Mouse (Mus musculus) right cerebral cortex, adult 18-20 months (tissue): ENCODE measurements around the gene Ncoa3.
"Not testable (repeated sequence)": the region's sequence is repeated elsewhere in the genome, so short reads cannot be mapped to it uniquely, and the experiment has no call there.

Source experiments
- DNase-seq: peaks from one replicate; pipeline ENCODE4 v3.0.0; 2022; ENCODE audit warnings: mixed read lengths

Ncoa3 gene

DNA sequence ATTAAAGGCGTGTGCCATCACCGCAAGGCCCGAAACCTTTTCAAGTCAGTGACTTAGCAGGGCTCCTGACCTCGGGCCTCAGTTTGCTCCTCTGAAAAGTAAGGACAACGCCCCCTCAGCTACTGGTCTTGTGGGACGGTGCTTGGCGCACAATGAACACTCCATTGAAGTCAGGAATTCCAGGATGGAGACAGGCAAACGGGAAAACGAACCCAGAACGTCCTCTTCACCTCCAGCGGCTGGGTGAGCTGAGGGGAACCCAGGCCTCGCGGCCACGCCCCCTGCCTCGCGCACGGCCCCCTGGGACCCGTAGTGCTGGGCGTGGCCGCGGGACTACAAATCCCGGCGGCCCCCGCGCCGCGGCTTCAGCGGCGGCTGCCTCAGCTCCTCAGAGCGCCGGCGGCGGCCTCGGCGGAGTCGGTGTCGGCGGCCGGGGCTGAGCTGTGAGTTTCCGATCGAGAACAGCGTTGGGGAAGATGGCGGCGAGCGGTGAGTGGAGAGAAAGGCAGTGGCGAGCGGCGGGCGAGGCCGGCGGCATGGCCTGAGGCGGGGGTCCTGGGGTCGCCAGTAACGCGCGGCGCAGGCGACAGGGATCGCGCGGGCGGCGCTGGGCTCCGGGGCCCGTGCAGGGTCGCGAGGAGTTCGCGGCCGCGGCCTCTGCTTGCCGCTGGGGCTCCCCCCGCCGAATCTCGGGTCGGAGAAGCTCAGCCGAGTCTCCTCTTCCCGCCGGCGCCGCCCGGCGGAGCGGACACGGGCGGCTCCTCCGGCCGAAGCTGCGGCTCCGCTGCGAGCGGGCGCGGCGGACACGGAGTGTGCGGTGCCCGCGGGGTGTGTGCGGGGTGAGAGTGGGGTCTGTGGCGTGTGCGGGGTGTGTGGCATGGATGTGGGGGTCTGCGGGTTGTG is at the start of gene Ncoa3:
Gene Ncoa3, plus strand, starts transcription at position 367 of the 903 bp plus-strand sequence.
- peak; percentile 92 for DNase-seq

GRCm38 (mm10) chr2:165943113-165943512 is 49.3 kb upstream of the Ncoa3 start:
- no peak for DNase-seq

DNA sequence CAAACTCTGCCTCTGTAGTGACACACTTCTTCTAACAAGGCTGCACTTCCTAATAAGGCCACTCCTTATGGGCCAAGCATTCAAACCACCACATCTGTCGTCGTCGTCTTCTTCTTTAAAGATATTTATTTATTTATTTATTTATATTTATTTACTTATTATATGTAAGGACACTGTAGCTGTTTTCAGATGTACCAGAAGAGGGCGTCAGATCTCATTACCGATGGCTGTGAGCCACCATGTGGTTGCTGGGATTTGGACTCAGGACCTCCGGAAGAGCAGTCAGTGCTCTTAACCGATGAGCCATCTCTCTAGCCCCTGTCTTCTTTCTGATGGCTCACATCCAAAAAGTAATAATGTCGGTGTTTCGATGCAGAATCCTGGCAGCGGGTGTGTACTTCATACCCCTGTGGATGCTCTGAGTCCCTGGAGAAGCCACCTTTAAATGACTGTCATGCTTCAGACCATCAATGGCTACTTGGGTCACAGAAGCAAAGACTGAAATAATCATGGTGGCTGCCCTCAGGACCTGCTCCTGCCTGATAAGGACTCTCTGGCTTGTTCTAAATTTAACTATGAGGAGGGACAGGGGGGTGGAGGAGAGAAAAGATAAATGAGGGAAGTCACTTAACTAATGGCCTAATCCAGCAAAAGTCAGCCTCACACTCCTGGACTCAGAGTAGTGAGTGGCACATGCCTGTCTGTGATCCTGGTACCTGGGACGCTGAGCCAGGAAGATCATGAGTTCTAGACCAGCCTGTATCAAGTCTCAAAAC is 47.7 kb upstream of the Ncoa3 start:
- DNase-seq, result no peak

DNA sequence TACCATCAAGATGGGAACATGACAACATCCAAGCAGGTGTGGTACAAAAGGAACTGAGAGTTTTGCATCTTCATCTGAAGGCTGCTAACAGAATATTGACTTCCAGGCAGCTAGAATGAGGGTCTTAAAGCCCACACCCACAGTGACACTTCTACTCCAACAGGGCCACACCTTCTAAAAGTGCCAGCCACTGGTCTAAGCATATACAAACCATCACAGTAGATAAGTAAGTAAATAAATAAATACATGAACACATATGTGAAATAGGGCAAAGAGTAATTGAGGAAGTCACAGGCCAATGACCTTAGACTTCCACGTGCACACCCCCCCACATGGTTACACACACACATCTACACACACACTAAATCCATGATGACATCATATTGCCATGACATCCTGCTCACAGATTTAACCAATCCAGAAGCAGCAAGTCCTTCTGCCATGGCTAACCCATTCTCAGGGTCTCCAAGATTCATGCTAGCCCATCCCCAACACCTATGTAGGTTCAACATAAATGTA is 46.3 kb upstream of the Ncoa3 start:
- DNase-seq, result no peak

DNA sequence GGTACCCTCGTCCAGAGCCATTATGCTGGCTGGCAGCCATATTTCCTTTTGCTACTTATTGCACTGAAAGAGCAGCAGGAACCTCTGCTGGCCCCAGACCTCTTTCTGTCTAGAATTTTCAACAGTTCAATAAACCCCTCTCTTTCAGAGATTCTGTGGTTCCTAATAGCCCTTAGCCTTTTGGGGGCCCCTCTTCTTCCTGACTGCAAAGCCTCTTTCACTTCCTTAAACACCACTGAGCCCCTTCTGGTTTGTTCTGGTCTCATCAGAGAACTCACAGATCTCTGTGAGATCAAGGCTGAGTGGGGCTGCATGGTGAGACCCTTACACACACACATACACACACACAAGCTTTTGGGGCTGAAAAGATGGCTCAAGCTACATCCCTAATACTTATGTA is 44.4 kb upstream of the Ncoa3 start:
- no peak for DNase-seq

DNA sequence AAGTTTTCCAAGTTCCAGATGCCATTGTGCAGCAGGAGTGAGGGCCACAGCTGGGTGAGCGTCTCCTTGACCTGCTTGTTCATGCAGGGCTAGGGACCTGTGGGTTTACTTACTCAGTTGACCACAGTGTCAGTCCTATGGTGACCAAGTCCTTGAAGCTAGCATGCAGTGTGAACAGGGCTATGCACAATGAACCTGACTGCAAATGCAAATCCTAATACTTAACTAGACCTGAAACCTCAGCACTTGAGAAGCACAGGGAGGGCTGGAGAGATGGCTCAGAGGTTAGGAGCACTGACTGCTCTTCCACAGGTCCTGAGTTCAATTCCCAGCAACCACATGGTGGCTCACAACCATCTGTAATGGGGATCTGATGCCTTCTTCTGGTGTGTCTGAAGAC is 43.7 kb upstream of the Ncoa3 start:
- not testable (repeated sequence) for DNase-seq

DNA sequence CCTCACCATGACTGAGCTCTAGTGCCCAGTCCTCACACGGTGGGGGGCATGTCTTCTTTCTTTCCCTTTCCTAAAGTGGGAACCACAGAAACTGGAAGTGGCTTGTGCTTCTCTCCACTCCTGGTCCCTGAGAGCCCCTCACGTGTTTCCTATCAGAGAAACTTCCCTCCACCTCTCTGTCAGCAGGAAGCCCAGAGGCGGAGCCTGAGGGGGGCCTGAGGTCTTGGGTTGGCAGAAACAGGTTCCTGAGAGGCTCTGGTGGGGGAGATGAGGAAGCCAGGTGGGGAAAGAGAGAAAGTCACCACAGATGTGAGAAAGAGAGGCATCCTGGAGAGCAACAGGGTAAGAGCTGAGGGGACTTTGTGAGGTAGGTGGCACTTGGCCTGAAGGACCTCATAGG is 42.7 kb upstream of the Ncoa3 start:
- DNase-seq, result no peak

- peak; percentile 8 for DNase-seq
Measured at GRCm38 (mm10) chr2:165951432-165952068, 40.9 kb upstream of the Ncoa3 start.

DNA sequence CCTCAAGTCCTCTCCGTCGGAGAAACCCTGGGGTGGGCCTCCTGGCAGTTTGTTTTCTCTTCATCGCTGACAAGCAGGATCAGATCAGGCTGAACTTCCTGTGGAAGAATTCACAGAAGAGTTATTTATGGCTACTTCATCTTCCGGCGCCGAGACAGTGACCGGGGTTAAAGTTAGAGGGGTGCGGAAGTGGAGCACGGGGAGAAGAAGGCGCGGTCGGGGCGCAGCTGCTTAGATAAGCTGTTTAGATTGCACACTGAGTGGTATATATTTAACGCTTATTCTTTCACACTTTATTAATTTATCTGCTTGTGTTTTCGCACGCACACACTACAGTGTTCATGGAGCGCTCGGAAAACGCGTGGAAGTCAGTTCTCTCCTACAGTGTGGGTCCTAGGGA is 37.6 kb upstream of the Ncoa3 start:
- DNase-seq, result peak; percentile 6

DNA sequence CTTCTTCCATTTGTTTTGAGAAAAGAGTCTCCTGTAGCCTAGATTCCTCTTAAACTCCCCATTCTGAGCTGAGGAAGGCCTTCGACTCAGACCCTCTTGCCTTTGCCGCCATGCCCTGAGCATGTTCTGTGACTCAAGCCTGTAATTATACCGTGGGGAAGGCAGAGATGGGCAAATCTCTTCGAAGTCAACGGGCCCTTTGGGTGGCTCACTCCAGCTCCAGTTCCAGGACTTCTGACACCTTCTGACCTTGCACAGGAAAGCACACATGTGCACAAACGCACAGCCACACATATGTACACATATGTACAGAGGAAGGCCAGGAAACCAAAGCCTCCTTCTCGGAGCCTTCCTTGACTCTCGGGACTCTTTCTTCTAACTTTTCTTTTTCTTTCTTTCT is 37.0 kb upstream of the Ncoa3 start:
- DNase-seq, result no peak

DNA sequence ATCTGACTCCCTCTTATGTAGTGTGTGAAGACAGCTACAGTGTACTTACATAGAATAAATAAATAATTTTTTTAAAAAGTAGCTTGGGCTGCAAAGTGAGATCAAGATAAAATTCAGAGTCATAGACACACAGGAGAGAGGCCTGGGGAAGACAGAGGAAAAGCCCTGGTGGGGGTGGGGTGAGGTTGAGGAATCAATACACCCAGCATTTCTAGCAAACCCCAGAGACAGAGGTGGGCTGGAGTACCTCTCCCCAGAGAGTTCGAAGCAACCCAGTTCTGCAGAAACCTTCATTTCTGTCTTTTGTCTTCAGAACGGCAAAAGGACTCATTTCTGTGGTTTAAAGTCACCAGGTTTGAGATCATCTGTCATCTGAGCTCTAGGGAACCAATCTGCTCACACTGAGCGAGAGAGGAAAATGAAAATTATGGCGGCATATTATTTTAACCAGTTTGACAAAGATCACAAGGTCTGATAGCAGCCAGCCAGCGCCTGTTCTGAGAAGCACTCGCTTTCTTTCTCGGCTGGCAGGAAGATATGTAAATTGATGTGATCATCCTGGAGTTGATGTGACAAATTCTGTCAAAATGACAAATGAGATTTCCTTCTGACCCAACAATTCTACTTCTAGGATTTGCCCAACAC is 36.2 kb upstream of the Ncoa3 start:
- DNase-seq, result no peak

DNA sequence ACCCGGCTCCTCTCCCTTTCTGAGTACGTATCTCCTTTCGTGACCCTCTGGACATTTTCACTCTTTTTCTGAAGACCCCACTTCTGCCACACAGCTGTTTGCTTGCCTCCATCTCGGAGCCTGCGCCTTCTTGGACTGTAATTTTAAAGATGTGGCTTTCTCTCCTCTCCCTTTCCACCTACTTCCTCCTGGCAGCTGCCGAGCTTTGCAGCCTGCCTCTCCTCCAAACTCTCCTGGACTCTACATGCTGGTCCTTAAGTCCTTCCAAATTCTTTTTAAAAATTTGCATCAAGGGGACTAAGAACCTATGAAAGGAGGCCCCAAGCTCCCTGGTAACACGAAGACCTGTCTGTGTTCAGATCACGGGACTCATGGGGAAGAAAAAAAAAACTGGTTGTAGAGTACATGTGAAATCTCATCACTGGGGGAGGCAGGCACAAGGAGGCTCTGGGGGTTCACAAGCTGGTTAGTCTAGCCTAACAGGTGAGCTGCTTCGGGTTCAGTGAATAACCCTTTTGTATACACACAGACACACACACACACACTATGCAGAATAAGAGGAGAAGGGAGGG is 35.1 kb upstream of the Ncoa3 start:
- DNase-seq, result no peak

- DNase-seq, result no peak
Measured at GRCm38 (mm10) chr2:165958556-165958955, 33.9 kb upstream of the Ncoa3 start.

GRCm38 (mm10) chr2:165960695-165961094 is 31.7 kb upstream of the Ncoa3 start:
- DNase-seq, result no peak

- no peak for DNase-seq
Measured at GRCm38 (mm10) chr2:165962824-165963223, 29.6 kb upstream of the Ncoa3 start.

- DNase-seq, result no peak
Measured at GRCm38 (mm10) chr2:165964121-165964520, 28.3 kb upstream of the Ncoa3 start.

DNA sequence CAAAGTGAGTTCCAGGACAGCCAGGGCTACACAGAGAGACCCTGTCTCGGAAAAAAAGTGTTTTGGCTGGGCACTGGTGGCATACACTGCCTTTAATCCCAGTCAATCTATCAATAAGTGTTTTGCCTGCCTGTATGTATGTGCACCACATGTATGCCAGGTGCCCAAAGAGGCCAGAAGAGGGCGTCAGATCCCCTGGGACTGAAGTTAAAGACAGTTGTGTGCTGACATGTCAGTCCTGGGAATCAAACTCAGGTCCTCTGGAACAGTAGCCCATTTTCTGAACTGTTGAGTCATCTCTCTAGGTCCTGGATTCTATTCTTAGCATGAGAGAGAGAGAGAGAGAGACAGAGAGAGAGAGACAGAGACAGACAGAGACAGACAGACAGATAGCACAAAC is 25.4 kb upstream of the Ncoa3 start:
- DNase-seq, result no peak

DNA sequence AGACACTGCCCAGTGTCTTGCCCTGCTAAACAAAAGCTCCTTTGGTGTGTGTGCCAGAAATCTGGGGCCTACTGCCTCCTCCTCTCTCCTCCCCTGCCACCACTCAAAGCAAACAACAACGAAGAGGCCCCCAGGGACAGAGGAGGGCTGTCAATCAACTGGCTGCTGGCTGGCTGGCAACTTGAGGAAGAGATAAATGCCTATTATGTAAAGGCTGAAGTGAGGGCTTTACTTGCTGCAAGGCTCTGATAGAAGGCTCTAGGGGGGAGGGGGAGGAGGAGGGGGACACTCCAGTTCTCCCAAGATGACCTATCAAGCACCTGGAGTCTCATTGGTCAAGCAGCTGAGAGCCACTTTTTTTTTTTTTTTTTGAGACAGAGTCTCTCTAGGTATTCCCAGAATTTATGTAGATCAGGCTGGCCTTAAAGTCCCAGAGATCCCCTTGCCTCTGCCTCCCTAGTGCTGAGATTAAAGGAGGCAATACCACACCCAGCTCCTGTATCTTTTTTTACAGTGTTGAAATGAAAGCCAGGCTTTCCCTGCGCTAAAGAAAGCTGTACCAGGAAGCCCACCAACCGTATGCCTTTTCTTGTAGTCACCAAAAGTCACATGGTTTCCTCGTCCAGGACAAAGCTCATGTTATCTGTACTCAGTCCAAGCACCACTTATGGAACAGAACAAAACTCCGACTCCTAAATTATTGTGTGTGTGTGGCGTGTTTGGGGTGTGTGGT is 24.4 kb upstream of the Ncoa3 start:
- no peak for DNase-seq

GRCm38 (mm10) chr2:165968876-165969275 is 23.6 kb upstream of the Ncoa3 start:
- no peak for DNase-seq

DNA sequence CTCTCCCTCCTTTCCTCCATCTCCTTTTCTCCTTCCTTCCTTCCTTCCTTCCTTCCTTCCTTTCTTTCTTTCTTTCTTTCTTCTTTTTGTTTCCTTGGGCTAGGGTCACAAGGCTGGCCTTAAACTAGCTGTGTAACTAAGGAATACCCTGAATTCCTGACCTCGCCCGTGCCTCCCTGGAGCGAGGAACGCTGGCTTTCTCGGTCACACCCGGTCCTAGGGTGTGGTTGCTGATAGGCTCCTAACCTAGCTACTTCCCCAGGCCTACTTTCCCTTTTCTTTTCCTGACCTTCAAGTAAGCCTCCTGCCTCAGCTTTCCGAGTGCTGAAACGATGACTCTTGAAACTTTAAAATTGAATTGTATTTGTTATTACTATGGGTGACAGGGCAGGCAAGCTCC is 23.0 kb upstream of the Ncoa3 start:
- no peak for DNase-seq

DNA sequence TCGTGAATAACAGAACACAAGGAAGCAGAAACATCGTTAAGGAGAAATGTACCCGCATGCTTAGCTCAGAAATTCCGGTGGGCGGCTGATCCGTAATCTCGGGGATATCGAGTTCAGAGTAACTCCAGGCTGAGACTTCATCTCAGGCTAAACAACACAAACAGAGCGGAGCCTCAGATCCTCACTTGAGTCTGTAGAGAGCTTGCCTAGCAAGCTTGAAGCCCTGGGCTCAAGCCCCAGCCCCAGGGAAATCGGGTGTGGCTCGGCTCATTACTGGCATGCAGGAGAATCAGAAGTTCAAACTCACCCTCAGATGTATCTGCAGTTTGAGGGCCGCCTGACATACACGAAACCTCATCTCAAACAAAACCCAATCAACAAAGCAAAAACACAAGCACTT is 22.5 kb upstream of the Ncoa3 start:
- no peak for DNase-seq

DNA sequence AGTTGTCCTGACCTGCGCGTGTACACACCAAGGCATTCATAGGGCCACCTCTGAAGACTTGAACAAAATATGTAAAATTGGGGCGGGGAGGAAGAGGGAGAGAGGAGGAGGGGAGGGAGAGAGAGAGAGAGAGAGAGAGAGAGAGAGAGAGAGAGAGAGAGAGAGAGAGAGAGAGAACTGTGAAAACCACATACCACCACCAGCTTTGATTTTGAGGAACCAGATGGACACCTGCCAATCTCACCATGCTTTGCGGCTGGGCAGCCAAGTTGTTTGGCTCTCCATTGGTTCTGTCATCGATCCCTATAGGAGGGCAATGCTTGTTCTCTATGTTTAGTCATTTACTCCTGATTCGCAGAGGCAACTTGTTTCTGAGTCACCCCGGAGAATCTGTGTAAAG is 21.7 kb upstream of the Ncoa3 start:
- no peak for DNase-seq
